Mouse (Mus musculus) liver, postnatal 0 days (tissue): ENCODE measurements around the gene Galnt18. TPM values are rescaled to one million over a fixed set of nuclear protein-coding genes. Genes with fewer than 3 reads are reported as not detected.

Experiments used
- ATAC-seq: fragments of 200-750 bp; cut with Nextera tagmentation; 2 replicates; pipeline ENCODE4 v1.8.0; 2017; ENCODE audit warnings: mild to moderate bottlenecking, moderate library complexity
- DNase-seq: peaks from one replicate; pipeline ENCODE4 v3.0.0-alpha.2; 2016
- H3K27ac ChIP-seq: fragments of 300-500 bp; sonication (generic); 2 replicates; pipeline ENCODE4 v1.5.1; 2014; ENCODE audit warnings: antibody characterized with exemption, moderate library complexity, mild to moderate bottlenecking, low read depth
- H3K27me3 ChIP-seq: fragments of 300-500 bp; sonication (generic); 2 replicates; pipeline ENCODE4 v1.6.1; 2014; ENCODE audit warnings: low read length, control low read depth, mixed read lengths; ENCODE audit not compliant: insufficient read depth
- H3K36me3 ChIP-seq: fragments of 300-500 bp; sonication (generic); replicated peaks from 2 replicates; pipeline ENCODE4 v1.6.1; 2014; ENCODE audit warnings: mild to moderate bottlenecking, control low read depth, low read length, moderate library complexity, mixed read lengths; ENCODE audit not compliant: insufficient read depth
- H3K4me1 ChIP-seq: fragments of 300-500 bp; sonication (generic); 2 replicates; pipeline ENCODE4 v1.6.1; 2014; ENCODE audit warnings: antibody characterized with exemption, mild to moderate bottlenecking, control low read depth; ENCODE audit not compliant: insufficient read depth
- H3K4me2 ChIP-seq: fragments of 300-500 bp; sonication (generic); 2 replicates; pipeline ENCODE4 v1.6.1; 2014; ENCODE audit warnings: low read depth, mild to moderate bottlenecking, low read length, moderate library complexity, mixed read lengths
- H3K4me3 ChIP-seq: fragments of 300-500 bp; sonication (generic); 2 replicates; pipeline ENCODE4 v1.5.1; 2014; ENCODE audit warnings: low read depth, low read length
- H3K9ac ChIP-seq: fragments of 300-500 bp; sonication (generic); replicated peaks from 2 replicates; pipeline ENCODE4 v1.6.1; 2014; ENCODE audit warnings: mild to moderate bottlenecking, moderate library complexity
- H3K9me3 ChIP-seq: fragments of 300-500 bp; sonication (generic); 2 replicates; pipeline ENCODE4 v1.6.1; 2016; ENCODE audit warnings: mild to moderate bottlenecking, control low read depth, low read length, mixed read lengths
- CTCF ChIP-seq: sonication (generic); IDR thresholded peaks from 2 replicates; pipeline ENCODE4 v1.5.1; 2016; ENCODE audit warnings: antibody characterized with exemption, low read depth
- EP300 ChIP-seq: IDR thresholded peaks from 2 replicates; pipeline ENCODE4 v1.6.1; 2016; ENCODE audit warnings: antibody characterized with exemption, low read depth, mild to moderate bottlenecking
- WGBS: fragments of 180-500 bp; shearing (Covaris S2); extraction: QIAGEN DNeasy Blood & Tissue Kit; methylation state at CpG from one replicate; pipeline ENCODE4 v1.1.7; 2014; ENCODE audit not compliant: insufficient replicate concordance; 5-methylcytosine and 5-hydroxymethylcytosine counted together
- polyA plus RNA-seq: library from polyadenylated mRNA; unstranded; fragments of >200 nt; fragmentation: Nextera tagmentation; extraction: Ambion mirVana; gene quantifications from 2 replicates; pipeline ENCODE4 v1.2.1, GENCODE M21; 2015

The Galnt18 gene
- polyA plus RNA-seq, 1 experiment from 2014 or later: 1.9 TPM

GRCm38 (mm10) chr7:111559011-111559410, 220.8 kb downstream of the Galnt18 start:
- no peak for ATAC-seq
- no peak overlapping the region for H3K4me3 ChIP-seq
- no peak for TF ChIP-seq EP300
- no peak for TF ChIP-seq CTCF
- H3K36me3 ChIP-seq: no peaks in the 10 kb centered on the region
- no peak overlapping the region for H3K9ac ChIP-seq
- 0 out of 2 replicates have a peak, but pooled peaks cover 2% of the 10 kb centered on the region for H3K9me3 ChIP-seq
- WGBS: 41% methylated on average over 3 of the region's 3 CpGs
- no peaks in the 10 kb centered on the region for H3K27me3 ChIP-seq
- no peak for DNase-seq
- no peaks in the 10 kb centered on the region for H3K4me1 ChIP-seq
- H3K27ac ChIP-seq: no peak overlapping the region
- H3K4me2 ChIP-seq: no peak overlapping the region

DNA sequence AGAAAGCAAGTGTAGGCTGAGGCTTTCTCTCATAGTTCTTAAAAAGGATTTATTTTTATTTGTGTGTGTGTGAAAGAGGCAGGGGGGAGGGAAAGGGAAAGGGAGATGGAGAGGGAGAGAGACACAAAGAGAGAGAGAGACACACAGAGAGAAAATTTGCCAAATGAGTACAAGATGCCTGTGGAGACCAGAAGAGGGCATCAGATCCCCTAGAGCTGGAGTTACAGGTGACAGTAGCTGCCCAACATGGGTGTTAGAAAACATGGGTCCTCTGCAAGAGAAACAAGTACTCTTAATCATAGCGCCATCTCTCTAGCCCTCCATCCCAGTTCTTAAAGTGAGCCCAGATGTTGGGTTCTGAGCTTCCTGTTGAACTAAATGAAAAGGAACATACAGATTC, 228.8 kb downstream of the Galnt18 start:
- H3K36me3 ChIP-seq: no peaks in the 10 kb centered on the region
- no peak overlapping the region for H3K9ac ChIP-seq
- H3K27ac ChIP-seq: no peak overlapping the region
- no peaks in the 10 kb centered on the region for H3K27me3 ChIP-seq
- no peaks in the 10 kb centered on the region for H3K4me1 ChIP-seq
- no peaks in the 10 kb centered on the region for H3K9me3 ChIP-seq
- DNase-seq (no peak), ATAC-seq (no peak)
- TF ChIP-seq EP300 (no peak), CTCF (no peak)
- H3K4me2 ChIP-seq: no peak overlapping the region
- WGBS: 78% methylated on average over 1 of the region's 1 CpGs
- H3K4me3 ChIP-seq: no peak overlapping the region

- 81% methylated on average over 10 of the region's 10 CpGs for WGBS
- no peaks in the 10 kb centered on the region for H3K36me3 ChIP-seq
- no peaks in the 10 kb centered on the region for H3K9me3 ChIP-seq
- no peak for TF ChIP-seq EP300
- no peak for TF ChIP-seq CTCF
- H3K4me3 ChIP-seq: no peak overlapping the region
- H3K9ac ChIP-seq: no peak overlapping the region
- ATAC-seq: no peak
- no peak overlapping the region for H3K27ac ChIP-seq
- no peaks in the 10 kb centered on the region for H3K27me3 ChIP-seq
- no peak for DNase-seq
- H3K4me2 ChIP-seq: no peak overlapping the region
- no peaks in the 10 kb centered on the region for H3K4me1 ChIP-seq
Observed at GRCm38 (mm10) chr7:111547069-111547468, 232.7 kb downstream of the Galnt18 start.

DNA sequence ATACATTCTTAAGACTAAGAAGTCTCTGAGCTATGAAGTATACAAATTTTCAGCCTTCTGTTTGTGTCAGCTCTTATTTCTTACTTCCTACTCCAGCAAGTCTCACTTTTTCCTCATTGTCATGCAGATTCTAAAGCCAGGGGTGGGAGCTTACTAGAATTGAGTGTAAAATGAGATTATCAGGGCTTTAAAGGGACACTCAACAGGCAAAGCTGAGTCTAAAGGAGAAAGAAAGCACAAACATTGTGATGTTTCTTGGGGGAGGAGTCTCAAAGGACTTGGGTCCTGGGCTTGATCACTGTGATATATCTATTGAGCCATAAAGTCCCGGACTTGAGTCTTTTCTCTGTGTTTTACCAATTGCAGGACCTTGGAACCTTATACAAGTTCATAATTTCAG, 234.2 kb downstream of the Galnt18 start:
- no peaks in the 10 kb centered on the region for H3K27me3 ChIP-seq
- TF ChIP-seq EP300 (no peak), CTCF (no peak)
- H3K36me3 ChIP-seq: no peaks in the 10 kb centered on the region
- no peaks in the 10 kb centered on the region for H3K4me1 ChIP-seq
- no peak for ATAC-seq
- 52% methylated on average over 1 of the region's 1 CpGs for WGBS
- H3K4me2 ChIP-seq: no peak overlapping the region
- no peaks in the 10 kb centered on the region for H3K9me3 ChIP-seq
- no peak overlapping the region for H3K9ac ChIP-seq
- H3K27ac ChIP-seq: no peak overlapping the region
- DNase-seq: no peak
- H3K4me3 ChIP-seq: no peak overlapping the region

GRCm38 (mm10) chr7:111537946-111538345, 241.8 kb downstream of the Galnt18 start:
- DNase-seq (no peak), ATAC-seq (no peak)
- TF ChIP-seq EP300 (no peak), CTCF (no peak)
- no peaks in the 10 kb centered on the region for H3K9me3 ChIP-seq
- no peak overlapping the region for H3K4me3 ChIP-seq
- no peak overlapping the region for H3K4me2 ChIP-seq
- no peaks in the 10 kb centered on the region for H3K4me1 ChIP-seq
- 76% methylated on average over 6 of the region's 6 CpGs for WGBS
- H3K36me3 ChIP-seq: no peaks in the 10 kb centered on the region
- H3K9ac ChIP-seq: no peak overlapping the region
- no peaks in the 10 kb centered on the region for H3K27me3 ChIP-seq
- H3K27ac ChIP-seq: no peak overlapping the region

- DNase-seq: no peak
- no peak for TF ChIP-seq EP300
- no peak for TF ChIP-seq CTCF
- WGBS: 68% methylated on average over 8 of the region's 8 CpGs
- H3K27ac ChIP-seq: no peak overlapping the region
- no peaks in the 10 kb centered on the region for H3K9me3 ChIP-seq
- no peak overlapping the region for H3K9ac ChIP-seq
- no peaks in the 10 kb centered on the region for H3K4me1 ChIP-seq
- no peak for ATAC-seq
- no peaks in the 10 kb centered on the region for H3K27me3 ChIP-seq
- no peaks in the 10 kb centered on the region for H3K36me3 ChIP-seq
- no peak overlapping the region for H3K4me3 ChIP-seq
- H3K4me2 ChIP-seq: no peak overlapping the region
Observed at GRCm38 (mm10) chr7:111534826-111535405, 244.9 kb downstream of the Galnt18 start.
